Comparison of ENCODE assay signal across 8 mouse cellular contexts in genomic region chr14:106607041-106607440, GRCm38 (mm10).
DNase-seq lines count a peak whose midpoint lies in the region; ATAC-seq and TF ChIP-seq lines count a peak whose summit lies in the region.

No protein-coding gene starts in this region.

- peak; percentile 54 for TF ChIP-seq CTCF in liver, postnatal 0 days (IDR thresholded peaks at IDR 0.05; ENCODE audit: low read depth)

- H3K27ac ChIP-seq in embryonic facial prominence, embryonic 11.5 days (replicated peaks; ENCODE audit: low read depth, low read length): no peak overlapping the region
- H3K27ac ChIP-seq in embryonic facial prominence, embryonic 10.5 days (replicated peaks): no peak overlapping the region
- H3K27ac ChIP-seq in liver, postnatal 0 days (ENCODE audit: low read depth): no peak overlapping the region
- no peak overlapping the region for H3K27ac ChIP-seq in midbrain, embryonic 15.5 days

- no peaks in the 10 kb centered on the region for H3K9me3 ChIP-seq in embryonic facial prominence, embryonic 11.5 days (replicated peaks; ENCODE audit: control insufficient read depth, low read length)
- H3K9me3 ChIP-seq in embryonic facial prominence, embryonic 10.5 days: no peaks in the 10 kb centered on the region
- no peaks in the 10 kb centered on the region for H3K9me3 ChIP-seq in liver, postnatal 0 days (ENCODE audit: low read length)
- no peaks in the 10 kb centered on the region for H3K9me3 ChIP-seq in midbrain, embryonic 15.5 days

- no peak for ATAC-seq in embryonic facial prominence, embryonic 11.5 days (replicated peaks; ENCODE audit: insufficient number of reproducible peaks, low FRiP score, low TSS enrichment, low read depth)
- no peak for ATAC-seq in liver, postnatal 0 days
- 0 out of 2 replicates have a peak, but pooled peaks have one; percentile 34 for ATAC-seq in midbrain, embryonic 15.5 days (replicated peaks)

- no peak overlapping the region for H3K4me3 ChIP-seq in embryonic facial prominence, embryonic 11.5 days (ENCODE audit: low read depth, low read length)
- H3K4me3 ChIP-seq in embryonic facial prominence, embryonic 10.5 days: no peak overlapping the region
- no peak overlapping the region for H3K4me3 ChIP-seq in liver, postnatal 0 days (ENCODE audit: low read depth, low read length)
- H3K4me3 ChIP-seq in midbrain, embryonic 15.5 days: no peak overlapping the region

- H3K9ac ChIP-seq in embryonic facial prominence, embryonic 11.5 days (replicated peaks; ENCODE audit: low read length): no peak overlapping the region
- H3K9ac ChIP-seq in liver, postnatal 0 days (replicated peaks): no peak overlapping the region
- no peak overlapping the region for H3K9ac ChIP-seq in midbrain, embryonic 15.5 days

- intact Hi-C loops in heart, postnatal 25 days (cut with DNase I): no loop called here

- H3K4me2 ChIP-seq in embryonic facial prominence, embryonic 11.5 days (ENCODE audit: low read depth, low read length): no peak overlapping the region
- no peak overlapping the region for H3K4me2 ChIP-seq in liver, postnatal 0 days (ENCODE audit: low read depth, low read length)
- H3K4me2 ChIP-seq in midbrain, embryonic 15.5 days: no peak overlapping the region

- peak; percentile 75 for DNase-seq in embryonic facial prominence, embryonic 11.5 days (ENCODE audit: low spot score)
- no peak for DNase-seq in embryonic facial prominence, embryonic 10.5 days (ENCODE audit: low spot score)
- no peak for DNase-seq in liver, postnatal 0 days
- no peak for DNase-seq in liver
- DNase-seq in embryo, embryonic 10.5 days (ENCODE audit: low spot score): peak; percentile 78
- DNase-seq in gastrocnemius, postnatal 25 days: no peak
- DNase-seq in heart, postnatal 25 days (ENCODE audit: low spot score): no peak

- H3K36me3 ChIP-seq in embryonic facial prominence, embryonic 11.5 days (replicated peaks; ENCODE audit: control insufficient read depth, insufficient read depth, low read depth, low read length): no peaks in the 10 kb centered on the region
- H3K36me3 ChIP-seq in embryonic facial prominence, embryonic 10.5 days (replicated peaks): no peaks in the 10 kb centered on the region
- H3K36me3 ChIP-seq in liver, postnatal 0 days (replicated peaks; ENCODE audit: insufficient read depth, low read length): no peaks in the 10 kb centered on the region
- H3K36me3 ChIP-seq in midbrain, embryonic 15.5 days (replicated peaks): no peaks in the 10 kb centered on the region

- 13% methylated on average over 3 of the region's 3 CpGs for WGBS in embryonic facial prominence, embryonic 11.5 days
- WGBS in embryonic facial prominence, embryonic 10.5 days: 13% methylated on average over 3 of the region's 3 CpGs
- 12% methylated on average over 3 of the region's 3 CpGs for WGBS in liver, postnatal 0 days (ENCODE audit: insufficient replicate concordance)
- WGBS in midbrain, embryonic 15.5 days: 10% methylated on average over 3 of the region's 3 CpGs

- H3K4me1 ChIP-seq in embryonic facial prominence, embryonic 11.5 days (ENCODE audit: control insufficient read depth, insufficient read depth, low read length): no peaks in the 10 kb centered on the region
- H3K4me1 ChIP-seq in embryonic facial prominence, embryonic 10.5 days: peaks cover 10% of the 10 kb centered on the region
- H3K4me1 ChIP-seq in liver, postnatal 0 days (ENCODE audit: insufficient read depth): no peaks in the 10 kb centered on the region
- H3K4me1 ChIP-seq in midbrain, embryonic 15.5 days: peaks cover 11% of the 10 kb centered on the region; the same call in 1 of the 2 replicates

- no peaks in the 10 kb centered on the region for H3K27me3 ChIP-seq in embryonic facial prominence, embryonic 11.5 days (ENCODE audit: control insufficient read depth, insufficient read depth, low read length)
- H3K27me3 ChIP-seq in embryonic facial prominence, embryonic 10.5 days (replicated peaks; ENCODE audit: low read depth, poor library complexity, severe bottlenecking): no peaks in the 10 kb centered on the region
- no peaks in the 10 kb centered on the region for H3K27me3 ChIP-seq in liver, postnatal 0 days (ENCODE audit: insufficient read depth, low read length)
- H3K27me3 ChIP-seq in midbrain, embryonic 15.5 days (replicated peaks): no peaks in the 10 kb centered on the region

- TF ChIP-seq EP300 in liver, postnatal 0 days (IDR thresholded peaks at IDR 0.05; ENCODE audit: low read depth): no peak

Comparison
In these comparisons a context has a peak if more than half of its experiments do, and no peak if none do; other contexts are left out.
1. DNase-seq: peak in embryonic facial prominence, embryonic 11.5 days (single experiment) and embryo, embryonic 10.5 days (single experiment); none in embryonic facial prominence, embryonic 10.5 days (single experiment), liver, postnatal 0 days (single experiment), liver (single experiment), gastrocnemius, postnatal 25 days (single experiment) and heart, postnatal 25 days (single experiment).